Comparison of ENCODE assay signal across 26 mouse cellular contexts in genomic region chr8:110462627-110463208, GRCm38 (mm10).
"Had no signal": no experiment of that assay in that cellular context is flagged by ENCODE, and none has a peak within 500 bp of the region (broad histone marks: within the 10 kb centered on the region; RNA-seq: fewer than 3 reads in every experiment).

No protein-coding gene starts in this region.

- H3K9ac ChIP-seq: heart, embryonic 13.5 days; heart, embryonic 15.5 days; hindbrain, embryonic 13.5 days; hindbrain, embryonic 15.5 days; kidney, embryonic 15.5 days; limb, embryonic 13.5 days; limb, embryonic 15.5 days; liver, embryonic 12.5 days; liver, embryonic 14.5 days had no signal

- H3K4me1 ChIP-seq: heart, embryonic 13.5 days; heart, embryonic 15.5 days; kidney, embryonic 15.5 days; limb, embryonic 13.5 days; limb, embryonic 15.5 days; liver, embryonic 12.5 days had no signal

- H3K4me3 ChIP-seq: gastrocnemius, adult 2 months; heart, adult 2 months; heart, embryonic 13.5 days; heart, embryonic 15.5 days; hindbrain, embryonic 13.5 days; hindbrain, embryonic 15.5 days; kidney, embryonic 15.5 days; limb, embryonic 13.5 days; limb, embryonic 15.5 days; liver, embryonic 12.5 days had no signal

- H3K27me3 ChIP-seq: heart, embryonic 13.5 days; heart, embryonic 15.5 days; hindbrain, embryonic 13.5 days; hindbrain, embryonic 15.5 days; kidney, embryonic 15.5 days; limb, embryonic 13.5 days; limb, embryonic 15.5 days; liver, embryonic 12.5 days had no signal

- H3K4me2 ChIP-seq: heart, embryonic 11.5 days; heart, embryonic 13.5 days; heart, embryonic 15.5 days; hindbrain, embryonic 13.5 days; hindbrain, embryonic 15.5 days; kidney, embryonic 15.5 days; limb, embryonic 13.5 days; limb, embryonic 15.5 days; liver, embryonic 12.5 days had no signal

- H3K27ac ChIP-seq: gastrocnemius, adult 2 months; heart, adult 2 months; heart, embryonic 13.5 days; heart, embryonic 15.5 days; hindbrain, embryonic 13.5 days; hindbrain, embryonic 15.5 days; hindbrain, postnatal 0 days; kidney, embryonic 15.5 days; kidney, postnatal 0 days; limb, embryonic 13.5 days; limb, embryonic 15.5 days; liver, embryonic 12.5 days; liver, embryonic 14.5 days had no signal

- H3K9me3 ChIP-seq: heart, embryonic 13.5 days; heart, embryonic 15.5 days; hindbrain, embryonic 13.5 days; hindbrain, embryonic 15.5 days; kidney, embryonic 15.5 days; limb, embryonic 13.5 days; limb, embryonic 15.5 days; liver, embryonic 12.5 days had no signal

- H3K36me3 ChIP-seq: heart, embryonic 13.5 days; heart, embryonic 15.5 days; hindbrain, embryonic 13.5 days; hindbrain, embryonic 15.5 days; kidney, embryonic 15.5 days; limb, embryonic 13.5 days; limb, embryonic 15.5 days; liver, embryonic 12.5 days had no signal

- DNase-seq: gastrocnemius, adult 2 months; gastrocnemius, postnatal 10 days; gastrocnemius, postnatal 25 days; heart, adult 2 months; heart, postnatal 14 days; heart, postnatal 36 days; kidney, adult 11 months; kidney, adult 2 months; kidney, adult 9 months; kidney, postnatal 14 days; kidney, postnatal 36 days; layer of hippocampus, adult 9-11 months; layer of hippocampus, postnatal 36 days; left cerebral cortex, postnatal 4 days had no signal
